Mouse (Mus musculus) lung, postnatal 14 days (tissue): ENCODE data around the gene Ccdc28b.

ENCODE experiments used
- DNase-seq: peaks from one replicate; pipeline ENCODE4 v3.0.0; 2021

Ccdc28b gene

DNA sequence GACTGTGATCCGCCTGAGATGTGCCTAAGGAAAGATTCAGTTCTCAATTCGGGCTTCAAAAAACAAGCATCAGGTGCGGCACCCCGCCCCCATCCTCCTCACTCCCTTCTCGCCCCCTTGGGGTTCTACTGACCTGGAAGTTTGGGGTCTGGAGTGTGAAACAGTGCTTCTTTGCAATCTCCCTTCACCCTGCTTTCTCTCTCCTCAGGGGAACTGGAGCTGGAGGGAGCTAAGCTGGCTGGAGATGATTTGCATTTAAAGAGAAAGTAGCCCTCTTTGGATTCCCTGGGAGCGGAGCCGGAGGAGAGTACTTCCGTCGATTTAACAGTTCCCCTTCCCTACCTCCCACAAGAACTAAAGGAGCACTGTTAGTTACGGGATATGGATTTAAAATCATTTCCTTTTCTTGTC lies at the start of gene Ccdc28b:
Gene Ccdc28b, minus strand, starts transcription at position 267 of the 411 bp plus-strand sequence.
- peak; percentile 65 for DNase-seq

DNA sequence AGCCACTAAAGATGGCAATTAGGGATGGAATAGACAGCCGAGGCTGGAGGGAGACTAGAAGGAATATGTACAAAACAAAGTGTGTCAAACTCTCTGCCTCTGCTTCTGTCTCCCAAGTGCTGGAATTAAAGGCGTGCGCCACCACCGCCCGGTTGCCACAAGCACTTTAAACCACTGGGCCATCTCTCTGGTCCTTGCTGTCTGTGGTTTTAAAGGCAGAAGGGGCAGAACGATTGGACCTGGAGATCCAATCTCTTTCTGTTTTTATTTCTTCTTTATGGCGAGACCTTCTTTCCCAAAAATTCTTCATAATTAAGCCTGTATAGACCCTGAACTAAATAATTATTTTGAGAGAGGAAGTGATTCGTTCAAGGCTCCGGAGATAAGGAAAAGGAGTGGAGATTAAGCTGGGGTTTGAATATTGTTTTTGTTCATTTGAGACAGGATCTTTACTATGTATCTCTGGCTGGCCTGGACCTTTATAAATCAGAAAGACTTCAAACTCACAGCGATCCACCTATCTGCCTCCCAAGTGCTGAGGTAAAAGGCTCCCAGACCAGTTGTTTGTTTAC lies 49.2 kb upstream of the Ccdc28b start:
- no peak for DNase-seq

DNA sequence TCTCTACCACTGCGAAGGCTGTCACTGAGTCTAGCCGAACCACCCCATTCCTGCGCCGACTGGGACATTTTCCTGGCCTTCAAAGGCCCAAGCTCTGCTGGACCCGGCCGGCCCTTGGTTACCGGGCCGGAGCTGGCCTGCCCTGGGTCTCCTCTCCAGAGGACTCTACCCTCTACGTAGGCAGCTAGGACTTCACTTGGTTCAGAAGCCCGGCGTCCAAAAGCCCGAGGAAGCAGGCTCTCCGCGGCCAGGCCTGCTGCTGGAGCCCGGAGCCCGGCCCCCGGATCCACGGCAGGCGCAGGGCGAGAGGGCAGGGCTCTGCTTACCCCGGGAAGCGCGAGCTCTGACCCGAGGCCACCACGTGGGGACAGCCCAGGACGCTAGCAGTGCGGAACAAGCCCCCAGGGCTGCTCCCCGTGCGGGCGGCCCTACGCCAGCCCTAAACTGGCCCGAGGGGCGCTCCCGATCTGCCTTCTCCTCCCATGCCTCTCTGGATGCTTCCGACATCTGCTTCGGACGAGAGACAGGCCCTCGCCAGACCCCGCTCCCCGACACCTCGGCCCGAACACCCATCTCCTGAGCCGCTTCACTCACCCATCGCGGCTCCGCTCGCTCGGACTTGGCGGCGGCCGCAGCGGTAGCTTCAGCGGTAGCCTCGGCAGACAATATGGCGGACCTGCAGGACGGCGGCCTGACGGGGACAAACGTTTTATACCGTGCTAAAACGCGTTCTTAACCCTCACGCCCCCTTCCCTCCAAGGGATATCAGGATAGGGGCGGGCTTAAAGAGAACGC lies 48.5 kb upstream of the Ccdc28b start, which contains the start of gene Kpna6:
Gene Kpna6, minus strand, starts transcription at position 685 of the 795 bp plus-strand sequence.
- peak; percentile 89 for DNase-seq

DNA sequence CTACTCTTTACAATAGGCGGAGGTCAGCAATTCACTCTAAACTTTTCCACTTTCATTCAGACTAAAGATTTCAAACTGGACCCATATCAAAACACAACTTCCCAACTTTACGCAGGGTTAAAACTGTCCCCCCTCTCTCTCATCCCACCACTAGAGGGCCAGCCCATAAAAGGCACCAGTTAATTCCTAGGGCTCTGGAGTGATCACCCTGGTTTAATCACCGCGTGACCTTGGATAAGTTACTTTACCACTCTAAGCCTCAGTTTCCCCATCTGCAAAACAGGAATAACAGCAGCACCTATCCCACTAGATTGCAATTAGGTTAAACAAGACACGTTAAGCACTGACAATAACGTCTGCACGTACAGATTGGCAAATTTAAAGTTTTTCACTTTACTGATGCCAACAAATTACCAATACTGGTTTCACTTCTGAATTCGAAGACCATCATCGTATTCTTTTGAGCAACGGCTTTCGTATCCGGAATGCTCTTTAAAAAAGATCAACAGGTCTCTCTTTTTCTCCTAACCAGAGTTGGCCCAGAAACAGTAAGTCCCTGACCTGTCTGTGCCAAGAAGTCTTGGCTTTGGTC lies 47.8 kb upstream of the Ccdc28b start:
- peak; percentile 58 for DNase-seq

DNA sequence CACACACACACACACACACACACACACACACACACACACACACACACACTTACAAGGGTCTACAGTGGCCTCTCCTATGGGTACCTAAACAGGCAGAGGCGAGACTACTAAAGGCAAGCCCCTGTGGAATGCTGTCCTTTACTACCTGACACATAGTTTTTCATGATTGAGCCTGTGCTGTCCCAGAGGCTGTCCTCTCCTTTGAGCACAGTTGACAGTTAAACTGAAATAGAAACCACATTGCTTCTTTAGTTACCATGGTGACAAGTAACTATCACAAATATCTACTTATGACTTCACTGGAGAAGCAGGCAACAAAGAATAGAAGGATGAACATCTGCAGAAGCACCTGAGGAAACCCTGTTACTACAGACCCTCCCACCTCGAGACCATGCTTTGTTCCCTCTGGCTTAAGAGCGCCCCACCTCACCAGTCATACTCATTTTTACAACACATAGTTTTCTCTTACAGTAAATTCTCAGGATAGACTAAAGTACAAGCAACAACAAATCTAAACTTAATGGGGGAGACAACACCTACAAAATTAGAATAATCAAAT lies 38.6 kb upstream of the Ccdc28b start:
- no peak for DNase-seq

DNA sequence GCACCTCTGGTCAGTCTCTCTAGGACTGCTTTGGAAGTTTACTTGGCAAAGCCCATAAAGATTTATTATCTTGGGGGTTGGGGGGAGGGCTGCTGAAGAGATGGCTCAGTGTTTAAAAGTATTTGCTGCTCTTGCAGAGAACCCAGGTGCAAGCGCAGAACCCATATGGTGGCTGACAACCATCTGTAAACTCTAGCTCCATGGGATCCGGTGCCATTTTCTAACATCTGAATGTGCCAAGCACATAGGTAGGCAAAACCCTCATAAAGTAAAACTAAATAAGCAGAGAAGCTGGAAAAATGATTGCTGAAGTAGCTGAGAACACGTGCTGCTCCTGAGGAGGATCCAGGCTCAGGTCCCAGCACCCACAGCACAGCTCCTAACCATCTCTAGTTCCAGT lies 37.8 kb upstream of the Ccdc28b start:
- DNase-seq: no peak

DNA sequence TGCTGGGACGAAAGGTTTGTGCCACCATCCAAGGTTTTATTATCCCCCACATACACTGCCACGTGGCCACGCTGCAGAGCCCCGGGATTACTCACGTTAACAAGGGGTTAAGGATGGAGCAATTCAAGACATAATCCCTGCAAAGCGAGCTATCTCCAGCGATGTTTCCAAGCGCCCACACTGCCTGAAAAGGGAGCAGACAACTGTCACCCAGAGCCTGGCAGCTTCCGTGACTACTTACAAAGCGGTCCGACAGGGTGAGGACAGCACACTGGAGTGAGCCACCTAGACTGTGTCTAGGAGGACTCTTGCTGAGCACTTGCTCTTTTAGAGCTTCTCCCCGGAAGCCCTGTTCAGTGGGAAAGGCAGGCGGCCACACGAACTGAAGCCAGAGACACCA lies 31.0 kb upstream of the Ccdc28b start:
- DNase-seq: no peak

DNA sequence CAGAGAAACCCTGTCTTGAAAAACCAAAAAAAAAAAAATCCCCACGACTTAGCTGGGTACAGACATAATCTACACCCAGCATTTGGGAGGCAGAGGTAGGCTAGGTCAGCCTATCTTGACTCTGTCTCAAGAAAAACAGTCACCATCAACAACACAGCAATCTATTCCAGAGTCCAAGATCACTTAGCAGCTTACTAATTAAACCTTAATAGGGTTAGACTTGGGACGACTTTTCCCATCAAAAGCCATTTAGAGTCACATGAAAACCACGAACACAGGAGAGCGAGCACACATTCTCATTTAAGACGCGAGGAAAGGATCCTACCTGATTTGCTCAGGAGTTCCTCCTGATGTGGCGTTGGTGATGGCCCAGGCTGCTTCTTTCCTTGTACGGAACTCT lies 26.6 kb upstream of the Ccdc28b start:
- no peak for DNase-seq

DNA sequence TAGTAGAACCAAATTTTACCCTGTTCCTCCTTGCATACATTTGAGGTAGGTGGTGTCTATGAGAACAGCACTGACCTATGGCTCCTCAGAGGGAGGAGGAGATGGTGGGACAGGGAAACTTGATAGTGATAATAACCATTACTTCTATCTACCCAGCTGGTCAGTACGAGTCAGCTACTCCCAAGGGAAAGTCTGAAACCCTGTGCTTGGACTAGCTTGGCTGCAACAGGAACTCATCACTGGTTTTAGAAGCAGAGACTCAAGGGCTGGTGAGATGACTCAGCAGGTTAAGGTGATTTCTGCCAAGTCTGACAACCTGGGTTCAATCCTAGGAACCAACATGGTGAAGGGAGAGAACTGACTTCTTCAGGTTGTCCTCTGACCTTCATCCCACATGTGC lies 24.9 kb upstream of the Ccdc28b start:
- no peak for DNase-seq

DNA sequence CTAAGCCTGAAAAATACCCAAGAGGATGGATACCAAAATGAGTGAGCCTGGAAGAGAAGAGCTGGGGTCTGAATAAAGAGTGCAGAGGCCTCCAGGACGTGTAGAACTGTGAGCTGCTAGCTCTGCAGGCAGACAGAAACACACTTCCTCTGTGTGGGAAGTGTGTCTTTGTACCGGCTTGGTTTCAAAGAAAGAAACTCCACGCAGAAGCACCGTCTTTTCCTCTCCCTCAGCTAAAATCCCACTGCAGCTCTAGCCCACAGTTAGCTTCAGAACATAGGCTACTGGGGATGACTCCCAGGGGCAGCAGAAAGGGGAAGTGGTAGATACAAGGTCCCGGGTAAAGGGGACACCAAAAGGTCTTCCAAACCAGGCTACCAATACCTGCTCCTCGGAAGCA lies 21.5 kb upstream of the Ccdc28b start:
- DNase-seq: no peak

DNA sequence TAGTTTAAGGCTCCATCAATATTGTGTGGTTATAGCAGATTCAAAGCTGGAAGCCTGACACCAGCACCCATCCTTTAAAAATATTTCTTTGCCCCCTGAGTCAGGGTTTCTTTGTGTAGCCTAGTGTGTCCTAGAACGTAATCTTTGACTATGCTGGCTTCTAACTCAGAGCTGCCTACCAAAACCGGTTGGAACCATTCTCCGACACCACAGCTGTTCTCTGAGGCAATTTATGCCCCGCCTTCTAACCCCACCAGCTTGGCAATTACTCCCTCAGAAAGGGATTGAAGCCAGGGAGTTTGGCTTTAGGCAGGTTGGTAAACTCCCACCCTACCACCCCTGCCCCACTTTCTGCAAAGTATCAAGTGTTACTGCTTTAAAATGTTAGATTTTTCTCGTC lies 18.0 kb upstream of the Ccdc28b start:
- DNase-seq: no peak

DNA sequence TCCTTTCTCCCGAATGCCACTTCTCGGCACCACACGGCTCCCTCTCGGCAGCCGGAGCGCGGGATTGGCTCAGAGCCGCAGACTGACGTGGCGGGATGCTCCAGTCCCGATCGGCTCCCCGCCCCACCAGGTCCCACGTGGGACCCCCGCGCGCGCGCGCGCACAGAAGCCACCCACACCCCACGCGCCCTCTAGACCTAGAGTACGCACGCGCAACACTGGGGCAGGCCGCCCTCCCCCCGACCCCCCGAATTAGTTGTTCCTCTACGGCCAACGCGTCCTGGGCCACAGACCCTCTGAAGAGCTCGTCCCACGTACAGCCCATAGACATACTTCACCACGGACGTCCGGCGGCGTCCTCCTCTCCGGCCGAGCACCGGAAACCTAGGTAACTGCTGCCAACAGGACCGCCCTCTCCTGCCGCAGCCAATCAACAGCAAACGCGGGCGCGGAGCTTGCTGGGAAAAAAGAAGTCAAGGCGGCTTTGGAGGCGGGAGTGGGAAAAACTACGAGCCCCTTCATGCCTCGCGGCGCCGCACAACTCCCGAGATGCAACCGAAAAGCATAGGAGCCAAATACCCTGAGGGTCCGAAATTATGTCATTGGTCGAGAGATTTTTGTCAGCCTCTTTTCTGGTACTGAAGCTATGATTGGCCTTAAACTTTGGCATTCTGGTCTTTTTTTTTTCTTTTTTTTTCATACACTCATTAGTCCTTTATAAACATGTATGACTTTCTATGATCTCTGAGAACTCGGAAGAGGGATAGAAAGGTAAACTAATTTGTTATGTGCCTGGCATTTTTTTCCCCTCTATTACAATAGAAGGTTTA lies 17.1 kb upstream of the Ccdc28b start, which contains the start of gene Txlna:
Gene Txlna, minus strand, starts transcription at position 428 of the 830 bp plus-strand sequence.
- DNase-seq: peak; percentile 96

DNA sequence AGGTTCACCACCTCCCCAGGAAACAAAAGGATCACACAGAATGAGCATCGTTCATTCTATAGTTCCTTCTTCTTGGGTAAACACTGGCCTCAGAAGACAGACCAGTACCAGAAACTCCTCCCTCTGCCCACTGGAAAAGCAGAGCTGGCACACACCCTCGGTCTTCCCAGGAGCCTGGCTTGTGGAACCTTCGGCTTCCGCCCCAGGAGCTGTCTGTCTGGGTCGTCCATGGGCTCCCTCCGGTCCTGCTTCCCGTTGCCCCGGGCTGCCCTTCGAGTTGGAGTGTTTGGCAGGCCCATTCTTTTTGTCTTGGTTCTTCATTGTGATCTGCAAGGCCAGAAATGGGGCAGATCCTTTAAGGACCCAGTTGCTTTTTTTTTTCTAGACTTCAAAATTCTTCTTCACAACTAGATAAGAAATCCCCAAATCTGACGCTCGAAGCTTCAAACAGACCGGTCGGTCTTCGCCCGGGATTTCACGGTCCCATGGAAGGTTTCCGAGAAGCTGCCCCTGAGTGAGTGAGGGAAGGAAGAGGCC lies 16.4 kb upstream of the Ccdc28b start:
- DNase-seq: peak; percentile 47

DNA sequence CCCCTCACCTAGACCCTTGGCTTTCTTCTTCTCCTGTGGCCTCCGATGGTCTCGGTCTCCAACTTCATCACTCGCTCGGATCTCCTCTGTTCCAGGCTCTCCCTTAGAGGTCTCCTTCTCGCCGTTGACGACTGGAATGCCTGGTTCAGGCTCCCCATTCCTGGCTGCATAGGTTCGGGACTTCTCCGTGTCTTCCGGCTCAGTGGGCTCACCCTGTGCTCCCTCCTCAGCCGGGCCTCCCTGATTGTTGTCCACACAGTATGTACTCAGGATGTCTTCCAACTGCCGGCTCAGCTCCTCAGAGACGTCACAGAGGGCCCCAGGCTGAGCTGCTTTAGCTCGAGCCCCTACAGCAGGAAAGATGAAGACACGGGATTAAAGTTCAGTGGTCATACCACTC lies 15.5 kb upstream of the Ccdc28b start:
- DNase-seq: no peak

DNA sequence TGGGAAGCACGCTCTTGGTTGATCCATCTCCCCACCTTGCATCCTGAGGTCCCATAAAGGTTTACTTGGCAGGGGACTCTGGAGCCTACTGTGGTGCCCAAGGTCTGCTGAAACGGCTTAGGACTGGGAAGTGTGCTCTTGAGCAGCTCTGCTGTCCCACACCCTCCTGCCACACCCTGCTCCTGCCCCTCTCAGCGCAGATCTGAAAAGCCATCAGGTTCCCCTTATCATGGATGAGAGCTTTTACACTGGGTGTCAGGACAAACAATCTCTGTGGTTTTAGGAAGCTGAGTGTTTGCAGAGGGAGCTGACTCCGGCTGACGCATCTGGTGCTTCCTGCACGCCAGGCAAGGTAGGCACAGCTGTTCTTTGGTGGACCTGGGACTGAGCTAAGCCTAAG lies 10.1 kb upstream of the Ccdc28b start:
- DNase-seq: no peak

DNA sequence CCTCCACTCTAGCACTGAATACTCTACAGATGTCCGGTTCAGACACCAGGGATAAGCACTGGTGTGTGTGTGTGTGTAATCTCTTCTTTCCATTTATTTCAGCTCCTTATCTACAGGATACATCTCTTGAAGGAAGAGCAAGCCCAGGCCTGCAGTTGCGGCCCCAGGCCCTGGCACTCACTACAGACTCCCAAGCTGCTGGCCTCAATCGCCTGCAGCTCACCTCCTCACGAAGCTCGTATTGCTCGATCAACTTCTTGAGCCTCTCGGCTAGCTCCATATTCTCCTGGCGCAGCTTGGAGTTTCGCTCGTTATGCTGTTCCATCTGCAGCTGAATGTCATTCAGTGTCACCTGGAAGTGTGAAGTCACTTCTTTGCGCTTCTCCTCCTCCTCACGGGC lies 8.1 kb upstream of the Ccdc28b start:
- DNase-seq: no peak

DNA sequence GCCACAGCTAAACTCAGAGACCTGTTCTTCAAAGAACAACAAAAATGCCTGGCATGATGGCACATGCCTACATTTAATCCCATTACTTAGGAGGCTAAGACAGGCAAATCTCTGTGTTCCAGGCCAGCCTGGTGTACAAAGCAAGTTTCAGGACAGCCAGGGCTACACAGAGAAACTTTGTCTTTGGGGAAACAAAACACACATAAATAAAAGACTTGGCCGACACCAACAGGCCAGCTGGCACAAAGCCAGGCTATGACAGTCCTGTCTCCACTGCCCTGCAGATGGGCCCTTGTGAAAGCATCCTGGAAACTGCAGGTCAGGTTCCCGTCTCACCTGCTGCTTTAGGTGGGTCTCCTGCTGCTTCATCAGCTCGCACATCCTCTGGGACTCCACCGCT lies 7.2 kb upstream of the Ccdc28b start:
- peak; percentile 65 for DNase-seq

DNA sequence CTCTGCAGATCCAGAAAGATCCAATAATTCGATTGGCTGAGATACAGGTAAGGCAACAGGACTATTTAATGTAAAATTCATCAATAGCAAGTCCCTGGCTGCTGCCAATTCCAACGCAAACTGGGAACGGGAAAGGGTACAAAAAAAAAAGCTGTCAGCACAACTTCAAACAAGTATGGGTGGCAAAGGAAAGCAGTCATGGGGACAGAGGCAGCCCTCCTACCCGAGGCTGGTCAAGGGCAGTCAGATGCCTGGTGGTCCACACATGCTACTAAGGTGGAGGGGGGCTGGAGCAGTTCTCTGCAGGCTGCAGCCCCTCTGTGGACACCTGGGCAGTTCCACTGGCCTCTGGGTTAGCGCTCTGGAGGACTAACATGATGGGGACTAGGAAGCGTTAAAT lies 2.3 kb upstream of the Ccdc28b start:
- no peak for DNase-seq

DNA sequence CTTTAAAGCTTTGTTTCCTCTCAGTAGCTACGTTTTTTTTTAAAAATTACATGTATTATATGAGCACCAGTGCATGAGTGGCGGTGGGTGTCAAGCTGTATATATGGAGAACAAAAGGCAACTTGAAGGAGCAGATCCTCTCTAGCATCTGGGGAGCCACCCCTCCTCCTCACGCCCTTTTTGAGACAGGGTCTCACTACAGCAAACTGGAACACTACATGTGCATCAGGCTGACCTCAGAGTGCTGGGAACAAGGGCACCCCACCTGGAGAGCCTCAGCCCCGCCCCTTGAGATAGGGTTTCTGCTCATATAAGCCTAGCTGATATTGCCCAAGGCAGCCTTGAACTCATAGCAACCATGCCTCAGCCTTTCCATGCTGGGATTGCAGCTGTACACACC lies 1.7 kb upstream of the Ccdc28b start:
- no peak for DNase-seq

DNA sequence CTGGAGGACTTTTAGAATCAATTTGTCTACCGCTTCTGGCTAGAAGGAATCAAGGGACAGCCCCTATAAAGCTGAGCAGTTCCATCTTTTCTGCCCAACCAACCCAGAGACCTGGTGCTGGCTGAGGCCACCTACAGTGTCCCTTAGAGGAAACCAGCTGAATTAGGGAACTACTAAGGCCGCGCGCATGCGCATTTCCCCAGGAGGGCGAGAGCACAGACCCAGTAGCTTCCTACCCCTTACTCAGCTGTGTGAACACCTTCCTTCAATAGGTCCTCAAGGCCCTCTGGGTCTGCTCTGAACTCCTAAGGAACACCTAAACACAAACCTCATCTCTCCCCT lies 1.3 kb upstream of the Ccdc28b start:
- DNase-seq: peak; percentile 61

DNA sequence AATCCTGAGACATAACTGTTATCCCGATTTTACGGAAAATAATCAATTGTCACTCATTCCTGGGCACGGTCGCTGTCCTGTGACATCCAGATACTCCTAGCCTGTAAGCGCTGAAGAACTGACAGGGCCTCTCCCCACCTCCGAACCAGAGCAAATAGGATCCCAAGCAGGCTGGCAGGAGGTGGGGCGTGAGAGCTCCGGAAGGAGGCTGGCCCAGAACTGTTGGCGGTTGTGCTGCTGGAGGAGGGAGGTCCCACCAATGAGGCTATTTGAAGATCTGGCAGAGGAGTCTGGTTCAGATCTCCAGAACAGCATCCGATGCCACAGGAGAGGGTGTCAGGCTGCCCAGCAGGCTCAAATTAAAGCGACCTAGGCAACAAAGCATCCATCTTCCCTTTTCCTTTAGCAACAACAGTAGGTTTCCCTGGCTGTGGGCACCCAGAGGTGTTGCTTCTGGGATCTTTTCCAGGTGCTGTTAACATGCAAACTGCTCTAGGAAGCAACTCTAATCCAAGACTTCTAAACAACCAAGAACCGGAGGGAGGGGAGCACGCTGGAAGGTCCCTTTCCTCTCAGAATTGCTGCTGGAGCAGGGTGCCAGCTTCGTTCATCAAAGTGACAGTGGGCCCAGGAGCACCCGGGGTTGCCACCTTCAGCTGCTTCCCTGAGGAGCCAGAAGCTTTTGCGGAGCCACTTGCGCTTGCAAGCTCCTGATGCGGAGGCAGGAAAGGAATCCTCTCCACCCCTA lies 708 bp upstream of the Ccdc28b start:
- peak; percentile 81 for DNase-seq
